Mouse (Mus musculus): ENCODE data around the gene Esrp2. TPM values are rescaled to one million over a fixed set of nuclear protein-coding genes. Genes with fewer than 3 reads are reported as not detected.

Gene Esrp2
- 0.18 and 0.27 TPM in 2 replicates for polyA plus RNA-seq (2015; fragmentation: Nextera tagmentation; extraction: Ambion mirVana)

- H3K36me3 ChIP-seq (ENCODE audit: control insufficient read depth, insufficient read depth, low read length): 0 out of 2 replicates have a peak, but pooled peaks cover 3% of the 10 kb centered on the region
- peak within 1 kb of the TSS; percentile 93 for H3K4me2 ChIP-seq (ENCODE audit: low read length)
- peaks cover 24% of the 10 kb centered on the region for H3K4me1 ChIP-seq (ENCODE audit: control insufficient read depth, insufficient read depth, low read depth, low read length)
- no peaks in the 10 kb centered on the region for H3K9me3 ChIP-seq (ENCODE audit: control insufficient read depth, low read length)
- H3K27ac ChIP-seq (ENCODE audit: low read depth, low read length): no peak within 1 kb of the TSS
- peak within 1 kb of the TSS; percentile 52 for H3K4me3 ChIP-seq (ENCODE audit: low read length)
- H3K27me3 ChIP-seq (replicated peaks; ENCODE audit: control insufficient read depth, insufficient read depth, low read length): peaks cover 50% of the 10 kb centered on the region
- peak within 1 kb of the TSS; percentile 60 for H3K9ac ChIP-seq (ENCODE audit: low read depth, low read length)
- ATAC-seq: no peak
- WGBS: 2% methylated on average over 82 of the region's 86 CpGs
Measured at GRCm38 (mm10) chr8:106136156-106137130, at the start of gene Esrp2. TSS of gene Esrp2 (minus strand) at chr8:106136974.

- ATAC-seq: no peak
- Histone ChIP-seq H3K4me3 (ENCODE audit: low read length) (no peak overlapping the region), H3K9ac (ENCODE audit: low read depth, low read length) (no peak overlapping the region), H3K27ac (ENCODE audit: low read depth, low read length) (no peak overlapping the region), H3K4me2 (ENCODE audit: low read length) (no peak overlapping the region), H3K9me3 (ENCODE audit: control insufficient read depth, low read length) (no peaks in the 10 kb centered on the region), H3K27me3 (replicated peaks; ENCODE audit: control insufficient read depth, insufficient read depth, low read length) (no peaks in the 10 kb centered on the region), H3K36me3 (ENCODE audit: control insufficient read depth, insufficient read depth, low read length) (peaks cover 5% of the 10 kb centered on the region; the same call in 1 of the 2 replicates), H3K4me1 (ENCODE audit: control insufficient read depth, insufficient read depth, low read depth, low read length) (no peaks in the 10 kb centered on the region)
- WGBS: 98% methylated on average over 3 of the region's 3 CpGs
Measured at GRCm38 (mm10) chr8:106186394-106186793, 49.6 kb upstream of the Esrp2 start.

DNA sequence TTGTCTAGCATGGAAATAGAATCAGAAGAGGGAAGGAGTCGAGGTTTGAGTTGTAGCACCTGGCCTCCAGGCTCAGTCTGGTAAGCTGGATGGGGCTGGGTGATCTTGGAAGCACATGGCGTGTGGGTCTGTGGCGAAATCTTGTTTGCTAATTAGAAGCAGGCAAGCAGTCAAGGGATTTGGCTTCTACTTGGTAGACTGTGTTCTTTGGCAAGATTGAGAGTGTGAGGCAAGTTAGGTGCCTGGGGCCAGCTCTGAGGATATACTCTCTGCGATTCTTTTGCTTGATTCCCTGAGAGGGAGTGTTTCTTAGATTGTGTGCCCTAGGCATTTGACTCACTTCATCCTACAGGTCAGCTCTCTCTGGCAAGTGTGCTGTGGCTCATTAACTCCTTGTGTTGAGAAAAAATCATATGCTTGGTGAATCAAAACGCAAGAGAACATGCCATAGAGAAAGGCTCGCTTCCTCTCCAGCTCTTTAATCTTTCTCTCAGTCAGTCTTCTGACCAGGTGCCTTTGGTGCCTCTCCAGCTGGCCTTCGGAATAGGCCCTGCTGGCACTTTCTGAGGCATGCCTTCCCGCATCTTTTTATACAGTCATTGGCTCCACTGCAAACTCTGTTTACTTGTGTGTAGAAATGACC, 49.0 kb upstream of the Esrp2 start:
- Histone ChIP-seq H3K4me1 (ENCODE audit: control insufficient read depth, insufficient read depth, low read depth, low read length) (no peaks in the 10 kb centered on the region), H3K4me2 (ENCODE audit: low read length) (no peak overlapping the region), H3K27ac (ENCODE audit: low read depth, low read length) (no peak overlapping the region), H3K9ac (ENCODE audit: low read depth, low read length) (no peak overlapping the region), H3K4me3 (ENCODE audit: low read length) (no peak overlapping the region), H3K36me3 (ENCODE audit: control insufficient read depth, insufficient read depth, low read length) (peaks cover 5% of the 10 kb centered on the region; the same call in 1 of the 2 replicates), H3K9me3 (ENCODE audit: control insufficient read depth, low read length) (no peaks in the 10 kb centered on the region), H3K27me3 (replicated peaks; ENCODE audit: control insufficient read depth, insufficient read depth, low read length) (no peaks in the 10 kb centered on the region)
- 80% methylated on average over 8 of the region's 8 CpGs for WGBS
- no peak for ATAC-seq

DNA sequence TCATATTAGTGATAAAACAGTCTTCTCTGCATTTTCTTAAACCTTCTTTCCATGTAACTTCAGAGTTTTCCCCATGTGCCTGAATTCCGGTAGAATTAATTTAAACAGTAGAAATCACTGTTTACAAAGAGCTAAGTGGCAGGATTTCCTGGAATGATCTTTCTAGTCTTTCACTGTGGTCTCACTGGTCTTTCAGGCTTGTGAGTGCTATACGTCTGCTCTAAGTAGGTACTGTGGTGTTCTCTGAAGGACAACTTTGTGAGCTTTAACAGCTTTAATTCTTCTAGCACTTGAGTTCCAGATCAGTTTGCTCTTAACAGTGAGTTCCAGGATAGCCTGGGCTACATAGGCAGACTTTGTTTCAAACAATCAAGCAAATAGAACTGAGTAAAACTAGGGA, 41.7 kb upstream of the Esrp2 start:
- no peak overlapping the region for H3K27ac ChIP-seq (ENCODE audit: low read depth, low read length)
- no peak overlapping the region for H3K4me3 ChIP-seq (ENCODE audit: low read length)
- no peaks in the 10 kb centered on the region for H3K9me3 ChIP-seq (ENCODE audit: control insufficient read depth, low read length)
- 83% methylated on average over 2 of the region's 2 CpGs for WGBS
- no peaks in the 10 kb centered on the region; the same call in 1 of the 2 replicates for H3K4me1 ChIP-seq (ENCODE audit: control insufficient read depth, insufficient read depth, low read depth, low read length)
- no peak for ATAC-seq
- H3K9ac ChIP-seq (ENCODE audit: low read depth, low read length): no peak overlapping the region
- no peaks in the 10 kb centered on the region for H3K27me3 ChIP-seq (replicated peaks; ENCODE audit: control insufficient read depth, insufficient read depth, low read length)
- H3K36me3 ChIP-seq (ENCODE audit: control insufficient read depth, insufficient read depth, low read length): peaks cover 7% of the 10 kb centered on the region; the same call in 1 of the 2 replicates
- no peak overlapping the region for H3K4me2 ChIP-seq (ENCODE audit: low read length)

DNA sequence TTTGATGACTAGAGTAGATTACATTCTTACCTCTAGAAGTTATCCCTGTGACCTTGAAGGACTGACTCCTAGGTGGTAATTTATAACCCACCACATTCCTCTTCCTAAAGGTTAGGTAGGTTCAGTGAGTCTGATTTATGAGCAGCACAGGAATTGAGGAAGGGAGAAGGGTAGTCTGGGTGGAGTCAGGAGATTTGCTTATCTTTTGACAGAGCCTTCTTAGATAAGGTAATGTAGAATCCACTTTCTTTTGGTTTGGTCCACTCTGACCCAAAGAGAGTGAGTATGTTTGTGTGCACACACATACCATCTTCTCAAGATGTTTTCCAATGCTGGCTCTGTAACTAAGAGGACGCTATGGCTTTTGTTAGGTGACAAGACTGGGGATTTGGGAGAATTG, 40.8 kb upstream of the Esrp2 start:
- ATAC-seq: no peak
- peaks cover 7% of the 10 kb centered on the region; the same call in 1 of the 2 replicates for H3K36me3 ChIP-seq (ENCODE audit: control insufficient read depth, insufficient read depth, low read length)
- 96% methylated on average over 1 of the region's 1 CpGs for WGBS
- no peak overlapping the region for H3K4me3 ChIP-seq (ENCODE audit: low read length)
- H3K27ac ChIP-seq (ENCODE audit: low read depth, low read length): no peak overlapping the region
- no peak overlapping the region for H3K9ac ChIP-seq (ENCODE audit: low read depth, low read length)
- no peaks in the 10 kb centered on the region for H3K9me3 ChIP-seq (ENCODE audit: control insufficient read depth, low read length)
- no peaks in the 10 kb centered on the region; the same call in 1 of the 2 replicates for H3K4me1 ChIP-seq (ENCODE audit: control insufficient read depth, insufficient read depth, low read depth, low read length)
- no peak overlapping the region for H3K4me2 ChIP-seq (ENCODE audit: low read length)
- no peaks in the 10 kb centered on the region for H3K27me3 ChIP-seq (replicated peaks; ENCODE audit: control insufficient read depth, insufficient read depth, low read length)

DNA sequence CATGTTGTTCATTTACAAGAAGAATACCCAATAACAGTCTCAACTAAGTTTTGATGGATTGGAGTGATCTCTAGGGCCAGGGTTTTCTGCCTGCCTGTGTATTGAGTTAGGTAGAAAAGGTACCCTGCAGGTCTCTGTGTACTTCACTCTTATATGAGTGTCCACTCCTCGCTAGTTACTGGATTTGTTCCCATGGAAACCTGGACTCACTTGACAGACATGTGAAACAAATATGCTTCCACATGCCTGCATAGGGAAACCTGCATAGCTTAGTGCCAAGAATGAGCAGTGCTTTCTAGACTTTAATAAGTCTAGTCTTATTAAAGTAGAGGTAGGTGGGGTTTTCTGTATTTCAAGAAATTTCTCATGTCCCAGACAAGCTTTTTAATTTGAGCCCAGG, 40.1 kb upstream of the Esrp2 start:
- no peak overlapping the region for H3K4me3 ChIP-seq (ENCODE audit: low read length)
- H3K9me3 ChIP-seq (ENCODE audit: control insufficient read depth, low read length): no peaks in the 10 kb centered on the region
- H3K9ac ChIP-seq (ENCODE audit: low read depth, low read length): no peak overlapping the region
- no peaks in the 10 kb centered on the region; the same call in 1 of the 2 replicates for H3K4me1 ChIP-seq (ENCODE audit: control insufficient read depth, insufficient read depth, low read depth, low read length)
- peaks cover 4% of the 10 kb centered on the region; the same call in 1 of the 2 replicates for H3K36me3 ChIP-seq (ENCODE audit: control insufficient read depth, insufficient read depth, low read length)
- H3K4me2 ChIP-seq (ENCODE audit: low read length): no peak overlapping the region
- 32% methylated on average over 1 of the region's 1 CpGs for whole genome bisulfite sequencing
- ATAC-seq: no peak
- H3K27ac ChIP-seq (ENCODE audit: low read depth, low read length): no peak overlapping the region
- H3K27me3 ChIP-seq (replicated peaks; ENCODE audit: control insufficient read depth, insufficient read depth, low read length): no peaks in the 10 kb centered on the region

- H3K9me3 ChIP-seq (ENCODE audit: control insufficient read depth, low read length): no peaks in the 10 kb centered on the region
- H3K9ac ChIP-seq (ENCODE audit: low read depth, low read length): no peak overlapping the region
- H3K4me2 ChIP-seq (ENCODE audit: low read length): no peak overlapping the region
- 96% methylated on average over 3 of the region's 3 CpGs for WGBS
- H3K4me1 ChIP-seq (ENCODE audit: control insufficient read depth, insufficient read depth, low read depth, low read length): peaks cover 9% of the 10 kb centered on the region
- ATAC-seq: no peak
- H3K4me3 ChIP-seq (ENCODE audit: low read length): no peak overlapping the region
- no peaks in the 10 kb centered on the region for H3K36me3 ChIP-seq (ENCODE audit: control insufficient read depth, insufficient read depth, low read length)
- H3K27me3 ChIP-seq (replicated peaks; ENCODE audit: control insufficient read depth, insufficient read depth, low read length): no peaks in the 10 kb centered on the region
- H3K27ac ChIP-seq (ENCODE audit: low read depth, low read length): no peak overlapping the region
Measured at GRCm38 (mm10) chr8:106173566-106173965, 36.8 kb upstream of the Esrp2 start.

GRCm38 (mm10) chr8:106169934-106170480, 33.2 kb upstream of the Esrp2 start:
- H3K27me3 ChIP-seq (replicated peaks; ENCODE audit: control insufficient read depth, insufficient read depth, low read length): no peaks in the 10 kb centered on the region
- 29% methylated on average over 6 of the region's 6 CpGs for whole genome bisulfite sequencing
- peak overlapping the region; percentile 91 for H3K9ac ChIP-seq (ENCODE audit: low read depth, low read length)
- H3K36me3 ChIP-seq (ENCODE audit: control insufficient read depth, insufficient read depth, low read length): no peaks in the 10 kb centered on the region
- no peak overlapping the region for H3K27ac ChIP-seq (ENCODE audit: low read depth, low read length)
- peak overlapping the region; percentile 87 for H3K4me3 ChIP-seq (ENCODE audit: low read length)
- ATAC-seq: no peak
- H3K9me3 ChIP-seq (ENCODE audit: control insufficient read depth, low read length): no peaks in the 10 kb centered on the region
- H3K4me2 ChIP-seq (ENCODE audit: low read length): peak overlapping the region; percentile 98
- peaks cover 15% of the 10 kb centered on the region for H3K4me1 ChIP-seq (ENCODE audit: control insufficient read depth, insufficient read depth, low read depth, low read length)

All from hindbrain, embryonic 16.5 days (tissue).